Mouse (Mus musculus) small intestine, adult 2 months (tissue): Measurements from ENCODE around the gene Lrrc37a.
"Not testable (repeated sequence)": the region's sequence is repeated elsewhere in the genome, so short reads cannot be mapped to it uniquely, and the experiment has no call there.

Experiments
- CTCF ChIP-seq: fragments of 200-500 bp; IDR thresholded peaks from 2 replicates; pipeline ENCODE4 v1.5.1; 2012; ENCODE audit warnings: low read depth, mild to moderate bottlenecking, control low read depth, inconsistent platforms, low read length, moderate library complexity, mixed read lengths; ENCODE audit not compliant: insufficient replicate concordance, insufficient read length; ENCODE audit errors: extremely low read depth
- POLR2A ChIP-seq: fragments of 200-500 bp; IDR thresholded peaks from 2 replicates; pipeline ENCODE4 v1.6.1; 2012; ENCODE audit warnings: low read depth, mild to moderate bottlenecking, control low read depth, inconsistent platforms, low read length, moderate library complexity

GRCm38 (mm10) chr11:103534973-103535372, 30.6 kb upstream of the Lrrc37a start:
- TF ChIP-seq POLR2A, CTCF: not testable (repeated sequence)
